7 mouse cellular contexts compared by ENCODE assay signal in genomic region chr7:99468283-99469132, GRCm38 (mm10). TPM values are rescaled to one million over a fixed set of nuclear protein-coding genes. Genes with fewer than 3 reads are reported as not detected.
DNase-seq lines count a peak whose midpoint lies in the region; ATAC-seq lines count a peak whose summit lies in the region.

No protein-coding gene starts in this region.

- H3K27me3 ChIP-seq in embryonic facial prominence, embryonic 10.5 days (replicated peaks; ENCODE audit: low read depth, poor library complexity, severe bottlenecking) = peaks cover 43% of the 10 kb centered on the region
- peaks cover 30% of the 10 kb centered on the region; the same call in 1 of the 2 replicates for H3K27me3 ChIP-seq in heart, embryonic 10.5 days (ENCODE audit: insufficient read depth, poor library complexity, severe bottlenecking)
- H3K27me3 ChIP-seq in kidney, embryonic 15.5 days = no peaks in the 10 kb centered on the region
- H3K27me3 ChIP-seq in liver, embryonic 12.5 days (replicated peaks) = peaks cover 70% of the 10 kb centered on the region

- H3K9me3 ChIP-seq in embryonic facial prominence, embryonic 10.5 days = no peaks in the 10 kb centered on the region
- no peaks in the 10 kb centered on the region for H3K9me3 ChIP-seq in heart, embryonic 10.5 days
- H3K9me3 ChIP-seq in kidney, embryonic 15.5 days (replicated peaks) = no peaks in the 10 kb centered on the region
- H3K9me3 ChIP-seq in liver, embryonic 12.5 days (replicated peaks) = no peaks in the 10 kb centered on the region

- peaks cover 38% of the 10 kb centered on the region for H3K4me1 ChIP-seq in embryonic facial prominence, embryonic 10.5 days
- peaks cover 47% of the 10 kb centered on the region for H3K4me1 ChIP-seq in heart, embryonic 10.5 days
- peaks cover 50% of the 10 kb centered on the region for H3K4me1 ChIP-seq in kidney, embryonic 15.5 days
- H3K4me1 ChIP-seq in liver, embryonic 12.5 days = peaks cover 32% of the 10 kb centered on the region

- H3K4me3 ChIP-seq in embryonic facial prominence, embryonic 10.5 days = peak overlapping the region; percentile 65
- peak overlapping the region; percentile 67 for H3K4me3 ChIP-seq in heart, embryonic 10.5 days
- peak overlapping the region; percentile 57 for H3K4me3 ChIP-seq in kidney, embryonic 15.5 days (replicated peaks)
- peak overlapping the region; percentile 59 for H3K4me3 ChIP-seq in liver, embryonic 12.5 days

- peak; percentile 78 for ATAC-seq in kidney, embryonic 15.5 days (replicated peaks; ENCODE audit: low FRiP score)
- peak; percentile 46 for ATAC-seq in liver, embryonic 12.5 days

- 3% methylated on average over 145 of the region's 145 CpGs for WGBS in embryonic facial prominence, embryonic 10.5 days
- 2% methylated on average over 141 of the region's 145 CpGs for WGBS in heart, embryonic 10.5 days
- 1% methylated on average over 124 of the region's 145 CpGs for WGBS in kidney, embryonic 15.5 days
- WGBS in liver, embryonic 12.5 days (ENCODE audit: insufficient replicate concordance) = 2% methylated on average over 134 of the region's 145 CpGs

- H3K36me3 ChIP-seq in embryonic facial prominence, embryonic 10.5 days (replicated peaks) = peaks cover 28% of the 10 kb centered on the region
- peaks cover 24% of the 10 kb centered on the region for H3K36me3 ChIP-seq in heart, embryonic 10.5 days
- H3K36me3 ChIP-seq in kidney, embryonic 15.5 days = peaks cover 20% of the 10 kb centered on the region
- H3K36me3 ChIP-seq in liver, embryonic 12.5 days = peaks cover 21% of the 10 kb centered on the region

- peak overlapping the region; percentile 70 for H3K9ac ChIP-seq in kidney, embryonic 15.5 days
- H3K9ac ChIP-seq in liver, embryonic 12.5 days = peak overlapping the region; percentile 65

- H3K4me2 ChIP-seq in kidney, embryonic 15.5 days = peak overlapping the region; percentile 87
- peak overlapping the region; percentile 83 for H3K4me2 ChIP-seq in liver, embryonic 12.5 days

- peak; percentile 62 for DNase-seq in adrenal gland, postnatal 25 days
- DNase-seq in embryonic facial prominence, embryonic 10.5 days (ENCODE audit: low spot score) = peak; percentile 87
- DNase-seq in heart, embryonic 10.5 days (ENCODE audit: low spot score) = peak; percentile 87
- peak; percentile 28 to 62 for DNase-seq in monocyte, adult 2 months (ENCODE audit: low read depth in 1 of 2, low spot score in 2 of 2)
- peak; percentile 32 to 71 for DNase-seq in spleen, postnatal 10 days (ENCODE audit: low spot score in 2 of 2)

- H3K27ac ChIP-seq in embryonic facial prominence, embryonic 10.5 days (replicated peaks) = peak overlapping the region; percentile 90
- H3K27ac ChIP-seq in heart, embryonic 10.5 days = peak overlapping the region; percentile 94
- peak overlapping the region; percentile 93 for H3K27ac ChIP-seq in kidney, embryonic 15.5 days
- H3K27ac ChIP-seq in liver, embryonic 12.5 days = peak overlapping the region; percentile 76

RNA-seq across cellular contexts. Expression of gene Klhl35, which starts 2.7 kb away (rescaled TPM):
- 0.43 and 1.5 TPM in 2 replicates for total RNA-seq in adrenal gland, postnatal 25 days (2021)
- 1.4 and 2.3 TPM in 2 replicates for polyA plus RNA-seq in embryonic facial prominence, embryonic 10.5 days (2016; fragmentation: Nextera tagmentation; extraction: Ambion mirVana)
- 0.52 and 1.1 TPM in 2 replicates for polyA plus RNA-seq in heart, embryonic 10.5 days (2016; fragmentation: Nextera tagmentation; extraction: Ambion mirVana)
- 0.67 and 1.2 TPM in 2 replicates for polyA plus RNA-seq in kidney, embryonic 15.5 days (2015; fragmentation: Nextera tagmentation; extraction: Ambion mirVana)
- 0.14 and 0.32 TPM in 2 replicates for polyA plus RNA-seq in liver, embryonic 12.5 days (2016; fragmentation: Nextera tagmentation; extraction: Ambion mirVana)

RNA-seq across cellular contexts. Expression of gene Rps3, which starts 15.0 kb away (rescaled TPM):
- total RNA-seq in adrenal gland, postnatal 25 days (2021) = 552 and 603 TPM in 2 replicates
- polyA plus RNA-seq in embryonic facial prominence, embryonic 10.5 days (2016; fragmentation: Nextera tagmentation; extraction: Ambion mirVana) = 769 and 805 TPM in 2 replicates
- 517 and 596 TPM in 2 replicates for polyA plus RNA-seq in heart, embryonic 10.5 days (2016; fragmentation: Nextera tagmentation; extraction: Ambion mirVana)
- 765 and 856 TPM in 2 replicates for polyA plus RNA-seq in kidney, embryonic 15.5 days (2015; fragmentation: Nextera tagmentation; extraction: Ambion mirVana)
- 688 TPM in 2 replicates for polyA plus RNA-seq in liver, embryonic 12.5 days (2016; fragmentation: Nextera tagmentation; extraction: Ambion mirVana)

Comparison
In these comparisons a context has a peak if more than half of its experiments do, and no peak if none do; other contexts are left out.
1. Peak in every context shown above with its lines: DNase-seq, ATAC-seq, H3K4me3 ChIP-seq and H3K27ac ChIP-seq.